Mouse (Mus musculus) yolk sac, embryonic 10.5 days (tissue): ENCODE measurements at regions not wholly inside any gene's neighbourhood (a gene's known extent, or its start where the extent isn't known, plus 50 kb on each side); places are given as distances from the start of the nearest gene placed in this dataset.

Experiments
- DNase-seq: peaks from one replicate; pipeline ENCODE4 v3.0.0-alpha.2; 2017; ENCODE audit warnings: low spot score

DNA sequence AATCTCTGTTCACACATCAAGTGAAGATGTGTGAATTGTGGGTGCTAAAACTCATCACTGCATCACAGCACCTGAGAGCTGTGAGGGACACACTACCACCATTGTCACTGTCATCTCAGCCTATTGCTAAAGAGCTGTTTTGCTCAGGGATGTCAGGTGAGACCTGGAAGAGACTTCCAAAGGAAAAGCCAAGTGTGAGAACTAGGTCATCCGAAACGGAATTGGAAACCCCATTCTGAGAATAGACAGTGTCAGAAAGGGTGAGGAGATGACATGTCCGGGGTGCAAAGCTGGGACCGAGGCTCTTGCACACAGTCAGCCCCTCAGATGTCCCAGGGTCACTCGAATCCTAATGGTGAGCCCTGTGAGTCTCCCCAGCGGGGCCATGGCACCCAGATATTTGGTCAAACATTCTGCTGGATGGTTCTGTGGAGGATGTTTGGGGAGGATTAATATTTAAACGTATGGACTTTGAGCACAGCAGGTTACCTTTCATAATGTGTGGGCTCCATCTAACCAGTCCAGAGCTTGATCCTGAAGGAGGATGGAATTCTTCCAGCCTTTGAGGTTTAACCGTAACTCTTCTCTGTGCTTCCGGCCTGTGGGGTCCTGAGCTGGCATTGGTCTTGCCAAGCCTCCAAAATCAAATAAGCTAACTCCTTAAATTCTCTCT is 150.3 kb downstream of the Rpl14 start:
- DNase-seq = no peak

DNA sequence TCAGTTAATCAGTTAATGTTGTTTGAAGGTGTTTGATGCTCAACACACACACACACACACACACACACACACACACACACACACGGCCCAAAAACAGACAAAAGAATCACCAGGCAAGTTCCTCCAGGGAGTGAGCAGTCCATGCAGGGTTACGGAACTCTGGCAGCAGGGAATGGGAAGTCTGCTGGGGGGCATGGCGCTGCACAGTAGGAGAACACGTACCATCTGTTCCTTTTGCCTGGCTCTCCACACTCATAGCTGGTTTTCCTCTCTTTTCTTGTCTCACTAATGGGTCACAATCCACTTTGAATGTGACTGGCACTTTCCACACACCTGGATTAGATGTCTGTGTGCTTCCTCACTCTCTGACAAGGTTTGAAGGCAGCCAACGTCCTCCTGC is 151.8 kb downstream of the Rpl14 start:
- no peak for DNase-seq

DNA sequence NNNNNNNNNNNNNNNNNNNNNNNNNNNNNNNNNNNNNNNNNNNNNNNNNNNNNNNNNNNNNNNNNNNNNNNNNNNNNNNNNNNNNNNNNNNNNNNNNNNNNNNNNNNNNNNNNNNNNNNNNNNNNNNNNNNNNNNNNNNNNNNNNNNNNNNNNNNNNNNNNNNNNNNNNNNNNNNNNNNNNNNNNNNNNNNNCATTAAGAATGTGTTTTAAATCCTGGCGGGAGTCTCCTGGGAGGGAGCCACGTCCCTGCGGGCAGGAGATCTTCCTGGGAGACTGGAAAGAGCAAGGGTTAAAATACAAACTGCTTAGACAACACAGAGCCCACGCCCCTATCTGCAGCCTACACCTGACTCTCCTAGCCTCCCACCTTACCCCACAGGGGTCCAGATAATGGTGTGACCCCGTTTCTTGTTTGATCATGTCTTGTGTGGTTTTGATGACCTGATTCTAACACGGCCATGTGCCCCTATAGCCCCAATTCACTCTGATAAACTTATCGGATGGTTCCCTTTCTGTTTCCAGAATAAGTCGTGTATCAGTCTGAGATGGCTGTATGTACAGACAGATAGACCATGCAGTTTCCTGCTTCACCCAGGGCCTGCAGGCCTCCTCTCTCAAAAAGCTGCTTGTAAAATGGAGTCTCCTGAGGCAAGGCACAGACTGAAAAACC is 160.8 kb downstream of the Rpl14 start:
- peak; percentile 52 for DNase-seq

DNA sequence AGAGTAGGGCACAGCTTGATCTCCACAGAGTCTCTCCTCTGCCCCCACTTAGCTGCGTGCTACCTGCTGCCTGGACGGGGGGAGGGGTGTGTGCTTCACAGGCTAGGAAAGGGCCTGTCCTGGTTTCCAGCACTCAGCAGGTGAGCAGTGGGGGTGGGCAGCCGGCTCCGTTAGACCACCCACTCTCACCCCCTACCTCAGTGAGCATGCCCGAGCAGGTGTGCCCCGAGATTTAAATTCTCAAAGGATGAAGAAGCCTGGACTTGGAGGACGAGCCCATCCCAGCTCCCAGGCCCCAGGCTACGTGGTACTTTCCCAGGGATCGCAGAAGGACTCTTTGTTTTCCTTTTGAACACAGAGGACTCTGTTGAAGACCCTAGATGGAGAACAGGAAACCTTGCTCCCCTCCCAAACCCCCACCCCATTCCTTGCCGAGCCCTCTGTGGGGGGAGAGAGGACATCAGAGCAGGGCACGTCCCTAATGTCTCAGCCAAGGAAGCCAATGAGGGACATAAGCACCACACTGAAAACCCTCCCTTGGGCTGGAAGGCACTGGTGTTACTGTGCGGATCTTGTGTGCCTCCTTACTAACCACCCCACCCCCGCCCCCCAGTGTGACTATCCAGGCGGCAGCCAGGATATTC is 161.5 kb downstream of the Rpl14 start:
- DNase-seq = no peak

DNA sequence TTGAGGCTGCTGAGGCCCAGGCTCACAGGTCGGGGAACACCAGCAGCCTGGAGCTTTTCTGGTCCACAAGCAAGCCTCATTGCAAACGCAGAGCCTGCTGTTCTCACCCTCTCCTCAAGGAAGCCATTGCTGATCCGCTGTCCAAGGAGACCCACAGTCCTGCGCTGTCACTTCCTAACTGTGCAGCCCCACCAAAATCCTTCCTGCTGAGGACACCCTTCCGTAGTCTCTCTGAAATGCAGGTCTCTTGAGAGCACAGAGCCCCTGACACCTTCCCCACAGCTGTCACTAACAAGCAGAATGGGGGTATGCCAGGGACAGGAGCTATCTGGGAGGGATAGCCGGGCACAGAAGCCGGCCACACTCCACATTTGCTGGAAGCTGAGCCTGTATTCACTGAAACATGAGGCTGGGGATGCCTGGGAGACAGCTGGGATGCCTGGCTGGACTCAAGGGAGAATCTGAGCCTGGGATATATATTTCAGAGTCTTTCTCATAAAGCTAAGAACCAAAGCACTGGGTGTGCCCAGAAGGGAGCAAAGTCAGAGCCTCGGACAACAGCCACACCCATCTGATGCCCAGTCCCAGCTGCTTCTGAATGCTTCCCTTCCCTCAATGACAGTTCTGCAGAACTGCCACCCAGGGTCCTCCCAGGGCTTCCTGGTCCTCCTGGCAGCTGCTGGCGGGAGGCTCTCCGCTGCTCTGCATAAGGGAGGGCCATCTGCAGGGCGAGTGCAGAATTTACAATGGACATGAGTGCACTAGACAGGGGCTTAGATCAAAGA is 162.6 kb downstream of the Rpl14 start:
- DNase-seq = no peak

DNA sequence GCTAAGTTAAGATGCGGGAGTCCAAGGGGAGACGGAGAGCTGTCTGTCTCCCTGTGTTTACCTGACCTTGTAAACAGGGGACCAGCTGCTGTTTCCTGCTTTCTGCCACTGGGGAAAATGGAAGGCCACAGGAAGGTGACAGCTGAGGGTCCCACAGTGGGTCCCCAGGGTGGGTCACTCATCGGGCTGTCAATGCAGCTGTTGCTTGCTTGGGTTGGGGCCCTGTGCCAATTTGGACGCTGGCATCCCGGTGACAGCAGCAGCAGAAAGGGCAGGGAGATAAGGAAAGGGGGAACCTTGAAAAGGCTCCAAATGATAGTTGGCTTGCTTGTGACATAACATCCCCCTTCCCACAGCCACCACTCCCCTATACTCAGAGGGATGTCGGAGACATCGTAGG is 164.0 kb downstream of the Rpl14 start:
- no peak for DNase-seq

DNA sequence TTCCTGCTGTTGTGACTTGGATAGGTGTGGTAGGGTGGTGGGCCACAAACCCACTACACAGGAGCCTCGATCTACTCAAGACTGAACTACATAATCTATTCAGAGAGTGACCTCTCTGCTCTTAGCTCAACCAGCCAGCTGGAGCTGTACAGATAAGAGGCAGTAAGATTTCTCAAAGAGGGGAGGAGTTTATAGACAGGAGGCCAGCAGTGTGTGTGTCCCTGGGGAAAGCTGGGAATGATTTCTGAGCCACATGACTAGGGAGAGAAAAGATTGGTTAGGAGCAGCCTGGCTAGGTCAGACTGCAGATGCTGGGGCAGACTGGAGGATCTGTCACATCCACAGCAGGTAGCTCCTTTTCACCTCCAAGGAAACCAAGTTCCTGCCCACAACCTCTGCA is 166.7 kb downstream of the Rpl14 start:
- peak; percentile 80 for DNase-seq

DNA sequence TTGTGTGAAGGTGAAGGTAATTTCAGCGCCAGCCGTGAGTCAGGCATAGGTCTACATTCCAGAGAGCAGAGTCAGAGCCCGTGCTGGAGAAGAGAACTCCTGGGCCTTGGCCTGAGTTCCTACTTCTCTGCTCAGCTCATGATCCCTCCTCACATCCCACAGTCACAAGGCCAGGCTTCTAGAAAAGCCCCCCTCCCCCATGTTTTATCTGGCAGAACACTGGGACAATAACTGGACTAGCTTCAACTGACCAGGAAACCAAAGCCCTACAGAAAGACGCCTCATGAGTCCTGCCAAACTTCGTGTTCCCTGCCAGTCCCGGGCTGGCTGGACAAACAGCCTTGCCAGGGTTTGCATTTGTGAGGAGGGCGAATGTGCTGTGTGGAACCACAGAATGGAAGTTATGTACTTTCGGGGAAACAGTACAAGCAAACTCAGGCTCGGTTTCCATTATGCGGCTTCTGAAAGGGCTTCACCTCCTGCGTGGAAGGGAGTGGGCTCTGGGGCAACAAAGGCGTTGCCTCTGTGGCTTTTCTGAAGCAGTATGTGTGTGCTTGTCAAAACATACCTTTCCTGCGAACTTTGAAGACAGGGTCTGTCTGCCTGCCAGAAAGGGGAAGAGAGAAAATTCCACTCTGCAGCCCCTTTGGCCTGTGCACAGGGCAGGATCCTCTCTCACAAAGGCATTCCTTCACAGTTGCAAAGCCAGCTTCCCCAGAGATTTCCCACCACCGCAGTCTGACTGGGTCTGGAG is 168.1 kb downstream of the Rpl14 start:
- no peak for DNase-seq

DNA sequence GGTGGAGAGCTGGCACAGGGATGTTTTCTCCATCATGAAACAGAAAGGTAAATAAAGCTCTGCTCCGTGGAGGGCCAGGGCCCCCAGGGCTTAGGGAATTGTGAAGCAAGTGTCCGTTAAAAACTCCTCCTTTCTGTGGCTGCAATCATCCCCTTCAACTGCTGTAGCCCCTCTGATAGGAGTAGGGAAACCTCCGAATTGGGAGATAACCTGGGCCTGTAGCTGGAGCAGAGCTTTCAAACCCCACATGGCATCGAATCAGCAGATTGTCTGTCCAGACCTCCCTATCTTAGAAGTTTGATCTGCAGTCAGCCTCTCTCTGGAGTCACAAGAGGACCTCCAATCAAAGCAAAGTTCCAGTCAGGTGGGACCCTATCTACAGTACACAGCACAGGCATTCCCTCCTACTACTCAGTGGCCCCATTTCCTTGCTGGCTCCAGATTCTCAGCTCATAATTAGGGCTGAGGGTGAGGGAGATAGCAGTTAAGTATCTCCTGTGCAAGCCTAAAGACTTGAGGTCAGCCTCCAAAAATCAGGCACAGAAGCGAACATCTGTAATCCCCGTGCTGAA is 168.8 kb downstream of the Rpl14 start:
- no peak for DNase-seq

DNA sequence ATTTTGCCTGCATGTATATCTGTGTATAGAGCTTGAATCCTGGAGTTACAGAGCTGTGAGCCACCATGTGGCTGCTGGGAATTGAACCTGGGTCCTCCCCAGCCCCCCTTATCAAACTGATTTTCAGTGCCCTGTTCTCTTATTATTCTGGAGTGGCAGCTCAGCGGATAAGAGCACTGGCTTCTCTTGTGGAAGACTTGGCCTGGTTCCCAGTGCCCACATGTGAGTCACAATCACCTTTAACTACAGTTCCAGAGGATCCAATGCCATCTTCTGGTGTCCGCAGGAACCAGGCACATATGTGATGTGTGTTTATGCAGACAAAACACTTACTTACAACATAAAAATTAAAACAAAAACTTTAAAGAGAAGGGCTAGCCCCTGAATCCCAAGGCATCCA is 170.3 kb downstream of the Rpl14 start:
- no peak for DNase-seq

DNA sequence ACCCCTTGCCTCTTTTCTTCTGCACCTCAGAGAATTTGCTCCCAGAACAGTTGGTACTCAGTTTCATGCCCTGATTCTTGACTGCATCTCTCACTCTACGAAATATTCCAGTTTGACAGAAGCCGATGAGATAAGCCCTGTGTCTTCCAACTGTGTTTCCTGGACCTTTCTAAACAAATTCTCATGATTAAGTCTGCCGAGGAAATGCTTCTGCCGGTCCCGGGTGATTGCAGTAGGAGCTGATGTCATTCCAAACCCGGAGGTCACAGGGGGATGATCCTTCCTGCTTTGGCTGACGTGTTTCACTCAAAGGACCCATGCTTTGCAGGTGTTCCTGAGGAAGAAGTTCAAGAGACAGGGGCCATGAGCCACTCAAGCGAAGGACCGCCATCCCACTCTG is 172.2 kb downstream of the Rpl14 start:
- no peak for DNase-seq

DNA sequence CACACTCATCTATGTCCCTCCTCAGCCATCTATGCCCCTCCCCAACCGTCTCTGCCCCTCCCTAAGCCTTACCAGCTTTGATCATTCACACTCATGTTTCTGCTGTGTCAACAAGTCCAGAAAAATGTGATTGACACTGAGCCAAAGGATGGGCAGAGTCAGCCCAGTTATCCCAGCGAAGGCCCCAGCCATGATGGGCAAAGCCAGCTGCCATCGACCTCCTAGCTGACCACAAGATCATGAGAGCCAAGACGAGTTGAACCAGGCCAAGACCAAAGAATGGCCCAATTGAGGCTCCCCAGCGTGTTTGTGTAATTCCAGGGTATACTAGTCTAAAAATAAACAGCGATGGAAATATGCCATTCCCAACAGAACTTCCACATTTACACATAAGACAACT is 174.4 kb downstream of the Rpl14 start:
- no peak for DNase-seq

DNA sequence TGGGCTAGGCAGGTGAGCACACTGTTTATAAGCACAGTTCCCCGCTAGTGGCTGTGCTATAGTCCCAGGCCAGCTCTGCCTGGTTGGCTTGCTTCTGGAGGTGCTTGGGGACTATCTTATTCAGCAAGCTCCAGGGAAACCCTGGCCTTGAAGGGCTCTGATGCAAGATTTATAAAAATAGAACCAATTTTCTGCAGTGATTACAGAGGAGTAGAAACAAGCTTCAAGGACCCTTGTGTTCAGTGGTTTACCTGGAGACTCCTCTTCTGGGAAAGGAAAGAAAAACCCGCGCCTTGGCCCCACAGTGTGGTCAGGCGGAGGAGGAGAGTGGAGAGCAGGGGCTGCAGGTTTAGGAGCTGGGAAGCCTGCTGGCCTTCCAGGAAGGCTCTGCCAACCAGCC is 178.2 kb upstream of the Ctnnb1 start:
- DNase-seq = no peak

DNA sequence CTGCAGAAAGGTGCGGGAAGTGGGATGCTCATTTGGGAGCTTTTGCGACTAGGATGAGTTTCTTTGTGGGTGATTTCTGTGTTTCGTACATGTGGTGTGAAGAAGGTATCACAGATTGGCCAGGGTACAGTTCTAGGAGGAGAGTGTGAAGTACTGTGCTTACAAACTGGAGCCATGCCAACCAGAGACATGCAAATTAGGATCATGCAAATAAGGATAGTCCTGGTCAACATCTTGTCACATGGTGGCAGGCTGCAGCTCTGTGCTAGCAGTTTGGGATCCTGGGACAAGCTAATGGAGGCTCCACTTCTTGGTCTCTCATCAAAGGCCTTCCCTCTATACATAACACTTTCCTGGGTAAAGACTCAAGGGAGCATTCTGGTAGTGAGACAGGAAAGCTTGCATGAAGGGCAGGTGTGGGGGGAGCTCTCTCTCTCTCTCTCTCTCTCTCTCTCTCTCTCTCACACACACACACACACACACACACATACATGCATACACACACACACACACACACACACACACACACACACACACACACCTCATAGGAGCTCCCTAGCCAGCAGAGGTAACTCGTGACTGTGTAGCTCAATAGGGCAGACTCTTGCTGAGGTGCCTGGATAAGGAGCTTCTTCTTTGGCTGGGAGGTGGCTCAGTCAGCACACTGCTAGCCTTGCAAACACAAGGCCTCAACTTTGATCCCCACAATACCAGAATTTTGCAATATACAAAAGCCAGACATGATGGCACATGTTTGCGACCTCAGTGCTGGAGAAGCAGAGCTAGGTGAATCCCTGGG is 177.1 kb upstream of the Ctnnb1 start:
- no peak for DNase-seq

DNA sequence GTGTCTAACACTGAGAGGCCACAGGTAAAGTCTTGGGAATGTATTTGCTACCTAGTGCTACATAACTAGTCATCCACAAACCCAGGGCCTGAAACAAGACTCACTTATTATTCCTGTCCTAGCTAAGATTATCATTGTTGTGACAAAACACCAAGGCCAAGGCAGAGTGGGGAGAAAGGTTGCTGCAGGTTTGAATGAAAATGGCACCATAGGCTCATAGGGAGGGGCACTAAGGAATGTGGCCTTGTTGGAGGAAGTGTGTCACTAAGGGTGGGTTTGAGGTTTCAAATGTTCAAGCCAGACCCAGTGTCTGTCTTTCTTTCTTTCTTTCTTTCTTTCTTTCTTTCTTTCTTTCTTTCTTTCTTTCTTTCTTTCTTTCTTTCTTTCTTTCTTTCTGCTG is 174.9 kb upstream of the Ctnnb1 start:
- DNase-seq = no peak

DNA sequence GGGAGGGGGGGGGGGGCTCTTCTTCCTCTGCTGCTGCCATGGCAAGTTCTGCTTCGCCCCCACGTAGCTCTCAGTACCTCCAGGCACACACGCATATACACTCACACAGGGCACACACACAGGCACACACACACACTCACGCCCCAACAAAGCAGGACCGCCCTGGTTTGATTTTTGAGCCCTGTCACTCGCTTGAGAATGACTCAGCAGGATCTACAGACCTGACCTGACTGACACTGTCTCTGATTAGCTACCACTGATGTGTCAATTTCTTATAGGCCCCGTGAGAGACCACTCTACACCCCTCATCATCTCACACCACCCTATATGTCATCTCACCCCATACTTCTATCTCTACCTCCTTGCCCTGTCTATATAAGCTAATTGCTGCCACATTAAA is 173.5 kb upstream of the Ctnnb1 start:
- no peak for DNase-seq

DNA sequence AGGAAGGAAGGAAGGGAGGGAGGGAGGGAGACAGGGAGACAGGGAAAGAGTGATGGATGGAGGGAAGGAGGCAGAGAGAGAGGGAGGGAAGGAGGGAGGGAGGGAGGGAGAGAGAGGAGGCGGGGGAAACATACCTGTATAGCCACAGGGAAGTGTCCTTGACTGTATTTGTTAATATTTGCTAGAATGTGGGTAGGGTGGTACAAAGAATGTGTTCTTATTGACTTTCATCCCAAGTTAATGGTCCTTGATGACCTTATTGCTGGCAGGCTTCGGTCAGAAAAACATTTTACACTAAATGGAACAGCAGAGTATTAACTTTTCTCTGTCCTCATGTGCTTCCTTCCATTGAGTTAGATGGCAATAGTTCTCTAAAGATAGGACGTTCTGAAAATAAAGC is 171.0 kb upstream of the Ctnnb1 start:
- no peak for DNase-seq

DNA sequence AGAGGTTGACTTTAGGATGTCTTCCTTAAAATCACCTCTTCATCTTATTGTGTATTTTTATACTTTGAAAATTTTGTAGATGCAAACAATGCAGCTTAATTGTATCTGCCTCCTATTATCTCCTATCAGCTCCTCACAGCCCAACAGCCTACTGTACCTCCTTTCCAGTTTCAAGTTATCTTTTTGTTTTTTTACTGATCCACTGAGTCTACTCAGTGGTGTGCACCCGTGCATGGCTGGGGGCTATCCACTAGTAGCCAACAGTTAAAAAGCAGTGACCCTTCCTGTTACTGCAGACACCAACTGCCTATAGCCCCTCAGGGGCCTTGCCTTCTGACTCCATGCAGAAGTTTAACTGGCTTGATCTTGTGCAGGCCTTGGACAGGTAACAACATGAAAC is 170.4 kb upstream of the Ctnnb1 start:
- no peak for DNase-seq

DNA sequence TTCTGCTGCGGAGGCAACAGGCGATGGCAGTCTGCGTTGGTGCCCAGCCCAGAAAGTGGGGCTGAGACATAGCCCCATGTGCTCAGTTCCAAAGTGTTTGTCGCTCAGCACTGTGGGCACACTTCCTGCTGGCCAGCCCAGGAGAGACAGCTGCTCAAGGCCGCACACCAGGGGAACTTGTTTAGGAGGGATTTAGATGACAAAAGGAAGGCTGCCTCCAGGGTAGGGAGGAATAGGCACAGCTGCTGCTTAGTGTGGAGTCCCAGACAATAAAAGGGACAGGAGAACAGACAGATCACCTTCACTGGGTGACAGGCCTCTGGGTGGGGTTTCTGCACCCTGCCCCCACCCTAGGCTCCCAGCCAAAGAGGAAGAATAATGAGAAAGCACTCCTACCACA is 169.2 kb upstream of the Ctnnb1 start:
- no peak for DNase-seq

DNA sequence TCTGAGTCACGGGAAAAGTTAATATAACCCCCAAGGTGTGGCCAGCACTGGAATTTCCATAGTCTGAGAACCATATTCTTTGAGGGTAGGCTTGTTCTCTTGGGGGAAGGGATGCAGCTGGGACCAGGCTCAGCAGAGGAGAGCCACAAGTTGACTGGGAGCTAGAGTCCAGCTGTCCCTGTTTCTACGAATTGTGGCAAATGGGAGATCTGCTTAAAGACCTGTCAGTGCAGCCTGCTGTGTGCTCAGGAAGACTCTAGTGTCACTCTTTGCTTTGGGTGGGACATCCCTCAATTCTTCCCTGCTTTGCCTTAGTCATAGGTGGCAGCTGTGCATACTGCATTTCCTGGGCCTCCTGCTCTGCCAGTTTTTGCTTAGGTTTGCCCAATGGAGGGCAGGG is 165.2 kb upstream of the Ctnnb1 start:
- DNase-seq = no peak

DNA sequence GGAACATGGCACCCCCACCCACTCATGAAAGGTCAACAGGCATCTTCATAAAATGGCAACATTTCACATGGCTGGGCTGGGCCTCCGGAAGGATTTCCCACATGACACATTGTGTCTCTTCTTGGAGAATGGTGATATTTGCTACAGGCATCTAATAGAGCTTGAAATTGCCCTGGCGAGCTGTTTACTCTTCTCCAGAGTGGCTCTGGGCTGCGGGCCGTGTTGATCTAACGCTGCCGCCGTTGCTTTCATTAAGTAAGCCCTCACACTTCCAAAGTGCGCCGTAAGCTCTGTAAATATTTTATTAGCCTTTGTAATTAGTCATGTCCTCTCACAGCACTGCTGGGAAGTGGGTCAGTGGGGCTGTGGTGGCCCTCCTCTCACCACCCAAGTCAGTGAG is 164.4 kb upstream of the Ctnnb1 start:
- DNase-seq = no peak
